ENCODE assay signal across 12 mouse cellular contexts in the genomic region with DNA sequence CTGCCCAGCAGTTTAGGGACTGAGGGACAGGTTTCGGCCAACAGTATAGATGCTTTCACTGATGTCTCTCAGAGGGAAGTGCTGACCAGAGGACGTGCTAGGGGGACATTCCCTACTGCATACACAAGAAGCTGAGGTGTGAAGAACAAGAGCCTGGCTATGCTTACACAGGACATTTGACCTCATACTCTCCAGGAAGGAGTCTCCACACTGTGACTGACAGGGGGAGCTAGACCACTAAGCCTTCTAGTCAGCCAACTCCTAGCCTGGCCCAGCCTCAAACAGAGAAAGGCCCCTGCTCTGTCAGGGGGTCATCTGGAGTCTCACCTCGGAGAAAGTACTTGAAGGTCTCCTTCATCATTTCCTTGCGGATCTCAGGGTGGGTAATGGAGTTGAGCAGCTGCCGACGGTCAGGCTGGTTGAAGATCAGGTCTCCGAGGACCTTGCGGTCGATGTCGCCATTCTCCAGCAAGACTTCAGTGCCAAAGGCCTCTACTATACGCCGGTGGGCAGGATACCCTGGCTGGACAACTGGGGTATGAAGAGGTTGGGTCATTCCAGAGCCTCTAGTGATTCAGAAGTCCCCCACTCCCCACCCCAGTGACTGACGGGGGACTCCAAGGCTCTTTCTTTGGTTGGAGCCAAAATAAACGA. TPM values are rescaled to one million over a fixed set of nuclear protein-coding genes. Genes with fewer than 3 reads are reported as not detected.
DNase-seq lines count a peak whose midpoint lies in the region; ATAC-seq and TF ChIP-seq lines count a peak whose summit lies in the region.
"Had no signal": no experiment of that assay in that cellular context is flagged by ENCODE, and none has a peak within 500 bp of the region (broad histone marks: within the 10 kb centered on the region; RNA-seq: fewer than 3 reads in every experiment).

No protein-coding gene starts in this region.

- peak overlapping the region; percentile 4 for H3ac ChIP-seq in myocyte (ENCODE audit: control insufficient read depth, insufficient read length)

- H3K9ac ChIP-seq in hindbrain, embryonic 11.5 days (ENCODE audit: low read depth, low read length): no peak overlapping the region
- no peak overlapping the region for H3K9ac ChIP-seq in hindbrain, embryonic 16.5 days (ENCODE audit: low read depth, low read length)
- H3K9ac ChIP-seq: forebrain, embryonic 15.5 days; stomach, embryonic 15.5 days had no signal

- WGBS in cerebellum, adult 2 months: 71% methylated on average over 14 of the region's 14 CpGs
- WGBS in hindbrain, embryonic 11.5 days: 81% methylated on average over 14 of the region's 14 CpGs
- 82% methylated on average over 14 of the region's 14 CpGs for WGBS in hindbrain, embryonic 16.5 days

- peaks cover 14% of the 10 kb centered on the region for H3K4me1 ChIP-seq in cerebellum, adult 2 months (ENCODE audit: control insufficient read depth, insufficient read depth, low read length)
- no peaks in the 10 kb centered on the region; the same call in 1 of the 2 replicates for H3K4me1 ChIP-seq in hindbrain, embryonic 11.5 days (replicated peaks; ENCODE audit: control insufficient read depth, insufficient read depth, low read length)
- peaks cover 7% of the 10 kb centered on the region for H3K4me1 ChIP-seq in hindbrain, embryonic 16.5 days (ENCODE audit: control insufficient read depth, insufficient read depth, low read depth, low read length)

- H3K4me2 ChIP-seq in hindbrain, embryonic 11.5 days (replicated peaks; ENCODE audit: low read depth, low read length): no peak overlapping the region
- H3K4me2 ChIP-seq in hindbrain, embryonic 16.5 days (ENCODE audit: low read length): no peak overlapping the region
- H3K4me2 ChIP-seq in myocyte (ENCODE audit: low read depth): peak overlapping the region; percentile 80
- H3K4me2 ChIP-seq: forebrain, embryonic 15.5 days; stomach, embryonic 15.5 days had no signal

- peaks cover 9% of the 10 kb centered on the region; the same call in 1 of the 2 replicates for H3K36me3 ChIP-seq in hindbrain, embryonic 11.5 days (ENCODE audit: control insufficient read depth, insufficient read depth, low read length)
- H3K36me3 ChIP-seq in hindbrain, embryonic 16.5 days (ENCODE audit: control insufficient read depth, insufficient read depth, low read length): peaks cover 22% of the 10 kb centered on the region
- peaks cover 20% of the 10 kb centered on the region for H3K36me3 ChIP-seq in myocyte (ENCODE audit: control insufficient read depth, insufficient read depth)

- no peak for TF ChIP-seq CTCF in cerebellum, adult 2 months (IDR thresholded peaks at IDR 0.05; ENCODE audit: borderline replicate concordance, insufficient read depth, low read depth, low read length)

- DNase-seq in cerebellum, adult 2 months: no peak
- DNase-seq in cerebellum, postnatal 25 days: no peak
- no peak for DNase-seq in hindbrain, embryonic 11.5 days (ENCODE audit: low spot score)
- DNase-seq in thymus, postnatal 14 days: peak; percentile 30
- DNase-seq in thymus, postnatal 0 days (ENCODE audit: low spot score): no peak
- no peak for DNase-seq in left cerebral cortex, adult 8-10 months (ENCODE audit: low spot score in 2 of 2)
- DNase-seq: gastrocnemius, postnatal 36 days; right cerebral cortex, postnatal 14 days had no signal

- no peak for TF ChIP-seq POLR2A in cerebellum, adult 2 months (IDR thresholded peaks at IDR 0.05; ENCODE audit: borderline replicate concordance, insufficient read depth, low read length)
- TF ChIP-seq POLR2A in myocyte (IDR thresholded peaks at IDR 0.05; ENCODE audit: insufficient read length, low read depth): peak; percentile 15

- H3K27ac ChIP-seq in cerebellum, adult 2 months (ENCODE audit: insufficient read depth, low read length): 0 out of 2 replicates have a peak overlapping the region, but pooled peaks have one; percentile 23
- H3K27ac ChIP-seq in hindbrain, embryonic 11.5 days (ENCODE audit: low read depth, low read length): peak overlapping the region; percentile 51
- no peak overlapping the region for H3K27ac ChIP-seq in hindbrain, embryonic 16.5 days (ENCODE audit: low read depth, low read length)
- H3K27ac ChIP-seq: forebrain, embryonic 15.5 days; stomach, embryonic 15.5 days had no signal

- no peaks in the 10 kb centered on the region for H3K9me3 ChIP-seq in hindbrain, embryonic 11.5 days (ENCODE audit: control insufficient read depth, low read length)
- H3K9me3 ChIP-seq in hindbrain, embryonic 16.5 days (ENCODE audit: control insufficient read depth, low read length): no peaks in the 10 kb centered on the region
- H3K9me3 ChIP-seq: forebrain, embryonic 15.5 days; stomach, embryonic 15.5 days had no signal

- ATAC-seq in hindbrain, embryonic 11.5 days (ENCODE audit: low FRiP score): no peak
- no peak for ATAC-seq in hindbrain, embryonic 16.5 days
- ATAC-seq: forebrain, embryonic 15.5 days had no signal

- H3K27me3 ChIP-seq in cerebellum, adult 2 months (ENCODE audit: control insufficient read depth, insufficient read depth, low read length): no peaks in the 10 kb centered on the region
- no peaks in the 10 kb centered on the region for H3K27me3 ChIP-seq in hindbrain, embryonic 11.5 days (ENCODE audit: control insufficient read depth, insufficient read depth, low read length)
- no peaks in the 10 kb centered on the region for H3K27me3 ChIP-seq in hindbrain, embryonic 16.5 days (replicated peaks; ENCODE audit: control insufficient read depth, insufficient read depth, low read length)
- no peaks in the 10 kb centered on the region for H3K27me3 ChIP-seq in myocyte (ENCODE audit: control insufficient read depth, insufficient read depth, insufficient read length)
- H3K27me3 ChIP-seq: forebrain, embryonic 15.5 days; stomach, embryonic 15.5 days had no signal

- peaks cover 39% of the 10 kb centered on the region for H3K79me2 ChIP-seq in myocyte (ENCODE audit: control insufficient read depth, insufficient read depth)

- H3K4me3 ChIP-seq in cerebellum, adult 2 months (replicated peaks; ENCODE audit: insufficient read depth, low read depth, low read length): no peak overlapping the region
- H3K4me3 ChIP-seq in hindbrain, embryonic 11.5 days (ENCODE audit: low read depth, low read length): no peak overlapping the region
- no peak overlapping the region for H3K4me3 ChIP-seq in hindbrain, embryonic 16.5 days (ENCODE audit: low read length)
- H3K4me3 ChIP-seq in myocyte: peak overlapping the region; percentile 55
- H3K4me3 ChIP-seq: forebrain, embryonic 15.5 days; stomach, embryonic 15.5 days had no signal

TF ChIP-seq in myocyte, 11 proteins besides CTCF, POLR2A, EP300 and RAD21:
- TF ChIP-seq MYOD1 (IDR thresholded peaks at IDR 0.05; ENCODE audit: control insufficient read depth in 1 of 3, insufficient read length in 2 of 3, low read depth in 2 of 3): peak in 1 of 3 experiments; percentile 20
- TF ChIP-seq POLR2AphosphoS2 (IDR thresholded peaks at IDR 0.05; ENCODE audit: insufficient read length, low read depth): peak; percentile 47
- TF ChIP-seq MYOG (IDR thresholded peaks at IDR 0.05; ENCODE audit: control insufficient read depth in 1 of 3, insufficient read depth in 1 of 3, insufficient read length in 2 of 3, low read depth in 2 of 3): peak in 1 of 3 experiments; percentile 13
- no peak for TF ChIP-seq MAX (IDR thresholded peaks at IDR 0.05; ENCODE audit: low read depth)

RNA-seq across cellular contexts. Expression of a gene that starts 28.5 kb away (rescaled TPM):
- 58.8 and 63.2 TPM in 2 replicates for polyA plus RNA-seq in cerebellum, adult 2 months (2012; rRNA removed)
- polyA plus RNA-seq in hindbrain, embryonic 11.5 days (2014; fragmentation: Nextera tagmentation; extraction: Ambion mirVana): 41.0 and 51.1 TPM in 2 replicates
- polyA plus RNA-seq in hindbrain, embryonic 16.5 days (2015; fragmentation: Nextera tagmentation; extraction: Ambion mirVana): 28.8 and 30.4 TPM in 2 replicates
- polyA plus RNA-seq in thymus, postnatal 0 days (2015; fragmentation: Nextera tagmentation; extraction: Ambion mirVana): 81.6 and 85.6 TPM in 2 replicates
- 77.1 TPM for polyA plus RNA-seq in myocyte (2012; fragmentation: generic; extraction: Trizol)
- total RNA-seq in left cerebral cortex, adult 8-10 months (2022): 100 to 1,000 TPM; 124 to 149 (median 129) TPM

RNA-seq across cellular contexts. Expression of a gene that starts 28.7 kb away (rescaled TPM):
- 58.3 and 63.6 TPM in 2 replicates for polyA plus RNA-seq in cerebellum, adult 2 months (2012; rRNA removed)
- 228 and 229 TPM in 2 replicates for polyA plus RNA-seq in hindbrain, embryonic 11.5 days (2014; fragmentation: Nextera tagmentation; extraction: Ambion mirVana)
- 132 and 192 TPM in 2 replicates for polyA plus RNA-seq in hindbrain, embryonic 16.5 days (2015; fragmentation: Nextera tagmentation; extraction: Ambion mirVana)
- polyA plus RNA-seq in thymus, postnatal 0 days (2015; fragmentation: Nextera tagmentation; extraction: Ambion mirVana): 31.3 and 39.8 TPM in 2 replicates
- polyA plus RNA-seq in myocyte (2012; fragmentation: generic; extraction: Trizol): 199 TPM
- 10 to 100 TPM; 36.7 to 45.3 (median 40.8) TPM for total RNA-seq in left cerebral cortex, adult 8-10 months (2022)

RNA-seq across cellular contexts. Expression of a gene that starts 53.0 kb away (rescaled TPM):
- polyA plus RNA-seq in cerebellum, adult 2 months (2012; rRNA removed): 16.7 and 19.2 TPM in 2 replicates
- 10.5 and 11.0 TPM in 2 replicates for polyA plus RNA-seq in hindbrain, embryonic 11.5 days (2014; fragmentation: Nextera tagmentation; extraction: Ambion mirVana)
- 9.0 and 9.9 TPM in 2 replicates for polyA plus RNA-seq in hindbrain, embryonic 16.5 days (2015; fragmentation: Nextera tagmentation; extraction: Ambion mirVana)
- 0.12 TPM in 1 of 2 replicates, not detected in the other for polyA plus RNA-seq in thymus, postnatal 0 days (2015; fragmentation: Nextera tagmentation; extraction: Ambion mirVana)
- 0.74 TPM for polyA plus RNA-seq in myocyte (2012; fragmentation: generic; extraction: Trizol)
- 10 to 100 TPM; 12.9 to 18.8 (median 15.5) TPM for total RNA-seq in left cerebral cortex, adult 8-10 months (2022)
